Mouse (Mus musculus): ENCODE measurements around the gene Tex33.

DNA sequence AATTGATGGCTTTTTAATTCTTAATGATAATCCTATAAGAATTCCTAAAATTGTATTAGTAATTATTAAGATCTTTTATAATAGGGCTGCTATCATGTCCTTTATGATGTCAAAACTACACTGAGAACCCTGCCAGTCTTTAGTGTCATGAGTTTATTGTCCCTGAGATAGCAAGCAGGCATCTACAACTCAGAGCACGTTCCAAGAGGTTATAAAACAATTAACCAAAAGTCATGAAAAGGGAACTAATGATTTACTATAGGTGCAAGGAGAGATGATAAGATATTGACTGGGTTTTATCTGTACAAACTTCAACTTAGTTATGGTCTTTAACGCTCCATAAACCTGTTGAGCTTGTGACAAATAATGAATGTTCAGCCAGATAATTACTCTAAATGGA is 29.8 kb downstream of the Tex33 start:
- TF ChIP-seq CTCF (IDR thresholded peaks at IDR 0.05; ENCODE audit: borderline replicate concordance, extremely low read depth, insufficient read depth, insufficient read length) (no peak), POLR2A (IDR thresholded peaks at IDR 0.05; ENCODE audit: borderline replicate concordance, extremely low read depth, insufficient read depth, insufficient read length, poor library complexity, severe bottlenecking) (no peak)
